Mouse (Mus musculus) adrenal gland, postnatal 14 days (tissue): ENCODE measurements around the gene Helz2. TPM values are rescaled to one million over a fixed set of nuclear protein-coding genes. Genes with fewer than 3 reads are reported as not detected.
"Not testable (repeated sequence)": the region's sequence is repeated elsewhere in the genome, so short reads cannot be mapped to it uniquely, and the experiment has no call there.

Experiments used
- DNase-seq: peaks from one replicate; pipeline ENCODE4 v3.0.0; 2021; ENCODE audit warnings: mixed read lengths
- total RNA-seq: library from RNA; stranded (reverse); gene quantifications from 2 replicates; pipeline ENCODE4 v1.2.3, GENCODE M21; 2021

Helz2 gene
- total RNA-seq, 1 experiment from 2014 or later, result 19.2 TPM

GRCm38 (mm10) chr2:181196628-181197300, 45.1 kb downstream of the Helz2 start:
- no peak for DNase-seq

DNA sequence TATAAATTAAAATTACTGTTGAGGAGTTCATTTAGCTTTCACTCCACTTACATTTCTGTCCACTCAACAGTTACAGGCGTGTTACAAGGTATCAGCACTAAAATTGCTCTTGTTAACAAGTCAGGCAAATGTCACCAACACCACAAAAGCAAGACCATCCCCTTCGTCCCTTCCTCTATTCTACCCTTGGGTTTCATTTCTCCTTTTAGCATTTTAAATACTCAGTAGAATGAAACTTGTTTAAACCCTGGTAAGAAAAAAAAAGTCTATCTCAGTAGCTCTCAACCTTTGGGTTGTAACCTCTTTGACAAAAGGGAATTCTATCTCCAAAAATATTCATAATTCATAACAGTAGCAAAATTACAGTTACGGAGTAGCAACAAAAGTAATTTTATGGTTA, 48.8 kb downstream of the Helz2 start:
- DNase-seq, result no peak

- no peak for DNase-seq
Observed at GRCm38 (mm10) chr2:181191936-181192335, 49.9 kb downstream of the Helz2 start.

DNA sequence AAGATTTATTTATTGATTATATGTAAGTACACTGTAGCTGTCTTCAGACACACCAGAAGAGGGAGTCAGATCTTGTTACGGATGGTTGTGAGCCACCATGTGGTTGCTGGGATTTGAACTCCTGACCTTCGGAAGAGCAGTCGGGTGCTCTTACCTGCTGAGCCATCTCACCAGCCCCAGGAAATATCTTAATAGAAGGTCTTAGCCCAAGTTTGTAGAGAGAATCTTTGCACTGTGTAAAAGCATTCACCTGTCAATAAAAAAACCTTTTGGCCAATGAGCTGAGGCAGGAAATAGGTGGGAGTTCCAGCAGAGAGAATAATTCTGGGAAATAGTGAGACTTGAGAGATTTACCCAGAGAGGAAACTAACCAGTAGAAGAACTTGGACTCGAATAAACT, 50.4 kb downstream of the Helz2 start:
- DNase-seq, result not testable (repeated sequence)

GRCm38 (mm10) chr2:181189321-181189720, 52.5 kb downstream of the Helz2 start:
- no peak for DNase-seq

GRCm38 (mm10) chr2:181188681-181189080, 53.1 kb downstream of the Helz2 start:
- DNase-seq, result peak; percentile 32

DNA sequence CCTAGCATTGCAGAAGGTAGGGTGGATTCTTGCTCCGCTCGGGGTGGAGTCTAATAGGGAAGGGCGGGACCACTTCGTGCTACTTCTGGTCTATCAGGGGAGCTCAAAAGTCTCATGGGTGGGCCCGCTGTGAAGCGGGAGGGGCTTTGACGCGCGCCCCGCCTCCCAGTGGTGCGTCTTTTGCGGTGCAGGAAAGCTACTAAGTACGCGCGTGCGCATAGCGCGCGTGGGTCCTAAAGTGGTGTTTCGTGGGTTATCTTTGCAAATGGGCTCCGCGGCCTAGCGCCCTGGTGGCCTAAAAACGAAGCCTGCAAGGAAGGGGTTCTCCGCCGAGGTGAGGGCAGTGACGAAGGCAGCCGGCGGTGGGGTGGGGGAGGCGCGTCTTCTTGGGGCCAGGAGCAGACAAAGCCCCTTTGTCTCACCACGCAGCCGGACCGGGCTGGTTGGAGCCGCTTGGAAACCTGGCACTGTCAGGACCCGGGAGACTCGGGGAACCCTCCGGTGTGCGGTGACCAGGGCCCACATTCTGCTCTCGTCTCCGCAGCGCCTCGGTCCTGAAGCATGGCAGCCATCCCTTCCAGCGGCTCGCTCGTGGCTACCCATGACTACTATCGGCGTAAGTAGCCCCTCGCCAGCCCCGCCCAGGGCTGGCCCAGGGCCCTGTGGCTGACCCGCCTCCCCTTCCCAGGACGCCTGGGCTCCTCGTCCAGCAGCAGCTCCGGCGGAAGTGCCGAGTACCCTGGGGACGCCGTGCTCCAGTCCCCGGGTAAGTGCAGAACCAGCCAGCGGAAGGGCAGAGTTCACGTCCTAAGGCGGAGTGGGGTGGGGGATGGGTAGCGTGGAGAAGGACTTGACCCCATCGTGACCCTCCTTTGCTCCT, 54.5 kb downstream of the Helz2 start, which contains the start of gene Ppdpf:
Gene Ppdpf, plus strand, starts transcription at position 127 of the 880 bp plus-strand sequence.
- DNase-seq, result peak; percentile 95

DNA sequence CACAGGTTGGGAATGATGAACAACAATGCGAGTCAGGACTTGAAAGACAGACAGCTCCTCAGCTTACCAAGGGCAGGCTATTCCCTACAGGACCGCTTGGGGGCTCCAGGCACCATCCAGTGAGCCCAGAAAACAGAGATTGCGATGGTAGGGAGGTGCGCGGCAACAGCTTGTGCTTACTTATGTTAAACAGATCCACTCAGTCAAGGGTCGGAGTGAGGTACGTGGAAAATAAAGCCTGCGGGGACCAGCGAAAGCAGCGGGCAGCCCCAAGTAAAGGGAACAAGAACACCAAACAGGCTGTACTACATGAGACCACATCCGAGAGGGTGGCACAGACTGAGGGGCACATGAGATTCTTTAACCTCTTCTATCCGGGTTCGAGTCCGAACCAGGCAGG, 55.2 kb downstream of the Helz2 start:
- peak; percentile 91 for DNase-seq

GRCm38 (mm10) chr2:181180898-181181297, 60.9 kb downstream of the Helz2 start:
- DNase-seq, result no peak

- DNase-seq, result no peak
Observed at GRCm38 (mm10) chr2:181178471-181178870, 63.4 kb downstream of the Helz2 start.

DNA sequence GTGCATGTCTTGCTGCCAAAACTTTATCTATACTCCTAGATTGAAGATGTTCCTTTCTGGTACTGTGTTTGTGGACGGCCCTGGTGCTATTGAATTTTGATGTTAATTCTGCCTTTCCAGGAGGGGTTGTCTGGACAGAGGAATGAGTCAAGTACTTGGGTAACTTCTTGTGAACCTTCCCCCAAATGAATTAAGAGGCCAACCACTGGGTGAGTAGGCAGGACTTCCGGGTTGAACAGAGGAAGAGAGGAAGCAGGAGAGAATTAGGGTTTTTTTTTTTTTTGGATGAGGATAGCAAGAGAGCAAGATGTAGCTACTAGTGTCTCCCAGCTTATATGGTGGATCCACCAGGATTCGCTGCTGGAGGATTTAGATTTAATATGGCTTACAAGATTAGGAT, 63.8 kb downstream of the Helz2 start:
- DNase-seq, result no peak

Other genes starting within 250 kb of the Helz2 start
- gene Chrna4, start 198.5 kb downstream of the Helz2 start, total RNA-seq, result 5.6 and 9.6 TPM in 2 replicates
- gene Kcnq2, start 106.7 kb downstream of the Helz2 start, total RNA-seq, result 6.0 and 6.8 TPM in 2 replicates
- 38.4 and 47.9 TPM in 2 replicates for gene Eef1a2, start 85.0 kb downstream of the Helz2 start, total RNA-seq
- 95.5 and 98.6 TPM in 2 replicates for gene Ppdpf, start 54.8 kb downstream of the Helz2 start, total RNA-seq
- gene Ptk6, start 39.2 kb downstream of the Helz2 start, total RNA-seq, result 0.11 TPM in 1 of 2 replicates, not detected in the other
- gene Srms, start 28.8 kb downstream of the Helz2 start, total RNA-seq, result 0.56 and 0.60 TPM in 2 replicates
- not detected in 2 replicates for gene Fndc11, start 22.0 kb downstream of the Helz2 start, total RNA-seq
- 16.4 and 17.9 TPM in 2 replicates for gene Gmeb2, start 46.0 kb upstream of the Helz2 start, total RNA-seq
- 10.6 and 19.4 TPM in 2 replicates for gene Stmn3, start 72.5 kb upstream of the Helz2 start, total RNA-seq
- gene Rtel1, start 77.7 kb upstream of the Helz2 start, total RNA-seq, result 37.6 and 38.6 TPM in 2 replicates
- 35.3 and 37.9 TPM in 2 replicates for gene Zgpat, start 122.9 kb upstream of the Helz2 start, total RNA-seq
- 36.4 and 49.3 TPM in 2 replicates for gene Arfrp1, start 123.4 kb upstream of the Helz2 start, total RNA-seq
- 15.5 and 24.2 TPM in 2 replicates for gene Lime1, start 138.1 kb upstream of the Helz2 start, total RNA-seq
- gene Zbtb46, start 217.4 kb upstream of the Helz2 start, total RNA-seq, result 17.8 and 20.0 TPM in 2 replicates